9 mouse cellular contexts compared by ENCODE assay signal in genomic region chr7:73533457-73533856, GRCm38 (mm10). TPM values are rescaled to one million over a fixed set of nuclear protein-coding genes. Genes with fewer than 3 reads are reported as not detected.
DNase-seq lines count a peak whose midpoint lies in the region; ATAC-seq lines count a peak whose summit lies in the region.
"Had no signal": no experiment of that assay in that cellular context is flagged by ENCODE, and none has a peak within 500 bp of the region (broad histone marks: within the 10 kb centered on the region; RNA-seq: fewer than 3 reads in every experiment).

No protein-coding gene starts in this region.

- H3K4me1 ChIP-seq in embryonic facial prominence, embryonic 15.5 days = peaks cover 55% of the 10 kb centered on the region
- peaks cover 66% of the 10 kb centered on the region for H3K4me1 ChIP-seq in limb, embryonic 13.5 days

- peak overlapping the region; percentile 39 for H3K27ac ChIP-seq in embryonic facial prominence, embryonic 15.5 days (replicated peaks)
- H3K27ac ChIP-seq in limb, embryonic 13.5 days = peak overlapping the region; percentile 63; the same call in 1 of the 2 replicates

- H3K36me3 ChIP-seq in embryonic facial prominence, embryonic 15.5 days = peaks cover 9% of the 10 kb centered on the region; the same call in 1 of the 2 replicates
- H3K36me3 ChIP-seq in limb, embryonic 13.5 days = peaks cover 29% of the 10 kb centered on the region

- no peak overlapping the region for H3K9ac ChIP-seq in embryonic facial prominence, embryonic 15.5 days
- 0 out of 2 replicates have a peak overlapping the region, but pooled peaks have one; percentile 32 for H3K9ac ChIP-seq in limb, embryonic 13.5 days

- no peaks in the 10 kb centered on the region for H3K9me3 ChIP-seq in embryonic facial prominence, embryonic 15.5 days (replicated peaks)
- no peaks in the 10 kb centered on the region for H3K9me3 ChIP-seq in limb, embryonic 13.5 days

- intact Hi-C loops in heart, postnatal 10 days (cut with DNase I) = no loop called here

- no peaks in the 10 kb centered on the region for H3K27me3 ChIP-seq in embryonic facial prominence, embryonic 15.5 days
- no peaks in the 10 kb centered on the region for H3K27me3 ChIP-seq in limb, embryonic 13.5 days
- H3K27me3 ChIP-seq: Patski had no signal

- H3K4me2 ChIP-seq in embryonic facial prominence, embryonic 15.5 days (replicated peaks) = no peak overlapping the region
- peak overlapping the region; percentile 28 for H3K4me2 ChIP-seq in limb, embryonic 13.5 days (replicated peaks)

- H3K4me3 ChIP-seq in embryonic facial prominence, embryonic 15.5 days (replicated peaks) = no peak overlapping the region
- H3K4me3 ChIP-seq in limb, embryonic 13.5 days = no peak overlapping the region

- peak; percentile 94 for DNase-seq in heart, adult 11 months
- DNase-seq in heart, postnatal 10 days = no peak
- peak; percentile 77 for DNase-seq in 3T3-L1 (ENCODE audit: low read depth, low spot score)
- DNase-seq in ovary, adult 18-20 months (ENCODE audit: low spot score) = no peak
- DNase-seq in embryo, embryonic 9.5 days (ENCODE audit: extremely low spot score) = no peak

- no peak for ATAC-seq in embryonic facial prominence, embryonic 15.5 days (ENCODE audit: insufficient number of reproducible peaks, low FRiP score, low TSS enrichment, low read depth)
- no peak for ATAC-seq in limb, embryonic 13.5 days (ENCODE audit: low FRiP score, low read depth)
- ATAC-seq in megakaryocyte-erythroid progenitor cell, adult 5-6 weeks (replicated peaks; ENCODE audit: low FRiP score, low TSS enrichment, poor library complexity, severe bottlenecking) = no peak
- ATAC-seq: Patski had no signal

- WGBS in embryonic facial prominence, embryonic 15.5 days = 30% methylated on average over 2 of the region's 2 CpGs
- 68% methylated on average over 2 of the region's 2 CpGs for WGBS in limb, embryonic 13.5 days

RNA-seq across cellular contexts. Expression of gene Chd2, which starts 8.2 kb away (rescaled TPM):
- total RNA-seq in heart, postnatal 10 days (2021) = 10 to 100 TPM; 62.3 to 63.3 TPM
- polyA plus RNA-seq in embryonic facial prominence, embryonic 15.5 days (2015; fragmentation: Nextera tagmentation; extraction: Ambion mirVana) = 46.7 and 53.0 TPM in 2 replicates
- polyA plus RNA-seq in limb, embryonic 13.5 days (2015; fragmentation: Nextera tagmentation; extraction: Ambion mirVana) = 62.5 and 66.3 TPM in 2 replicates
- 48.8 and 57.3 TPM in 2 replicates for total RNA-seq in megakaryocyte-erythroid progenitor cell, adult 5-6 weeks (2014; fragmentation: Nextera tagmentation)
- 101 and 150 TPM in 2 replicates for total RNA-seq in megakaryocyte-erythroid progenitor cell, adult 5-6 weeks (2017)

Comparison
In these comparisons a context has a peak if more than half of its experiments do, and no peak if none do; other contexts are left out.
1. DNase-seq: peak in heart, adult 11 months (single experiment) and 3T3-L1 (single experiment); none in heart, postnatal 10 days (0 of 2), ovary, adult 18-20 months (single experiment) and embryo, embryonic 9.5 days (single experiment).